Mouse (Mus musculus): Measurements from ENCODE around the gene Adat3. TPM values are rescaled to one million over a fixed set of nuclear protein-coding genes. Genes with fewer than 3 reads are reported as not detected.
"Not testable (repeated sequence)": the region's sequence is repeated elsewhere in the genome, so short reads cannot be mapped to it uniquely, and the experiment has no call there.

Adat3 gene
- polyA plus RNA-seq, 1 experiment from 2014 or later: 6.4 TPM

DNA sequence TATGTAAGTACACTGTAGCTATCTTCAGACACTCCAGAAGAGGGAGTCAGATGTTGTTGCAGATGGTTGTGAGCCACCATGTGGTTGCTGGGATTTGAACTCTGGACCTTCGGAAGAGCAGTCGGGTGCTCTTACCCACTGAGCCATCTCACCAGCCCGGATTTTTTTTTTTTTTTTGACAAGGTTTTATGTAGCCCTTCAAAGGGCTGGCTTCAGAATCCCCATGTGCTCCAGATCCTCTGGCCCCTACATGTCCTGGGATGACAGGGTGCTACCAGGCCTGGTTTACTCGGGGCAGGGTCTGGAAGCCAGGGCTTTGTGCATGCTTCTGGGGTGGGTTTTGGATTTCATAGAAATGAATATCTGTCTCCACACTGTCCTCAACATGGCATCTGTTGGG, 3.0 kb downstream of the Adat3 start, which contains the start of gene Gm49322:
Gene Gm49322, plus strand, starts transcription at position 301 of the 400 bp plus-strand sequence.
- ATAC-seq (ENCODE audit: low FRiP score); H3K9me3 ChIP-seq; H3K4me2 ChIP-seq; H3K27me3 ChIP-seq; H3K4me3 ChIP-seq; H3K27ac ChIP-seq; H3K9ac ChIP-seq: not testable (repeated sequence)
- Histone ChIP-seq H3K4me1 (replicated peaks) (peaks cover 20% of the 10 kb centered on the region), H3K36me3 (peaks cover 47% of the 10 kb centered on the region)
- 94% methylated on average over 4 of the region's 4 CpGs for WGBS

DNA sequence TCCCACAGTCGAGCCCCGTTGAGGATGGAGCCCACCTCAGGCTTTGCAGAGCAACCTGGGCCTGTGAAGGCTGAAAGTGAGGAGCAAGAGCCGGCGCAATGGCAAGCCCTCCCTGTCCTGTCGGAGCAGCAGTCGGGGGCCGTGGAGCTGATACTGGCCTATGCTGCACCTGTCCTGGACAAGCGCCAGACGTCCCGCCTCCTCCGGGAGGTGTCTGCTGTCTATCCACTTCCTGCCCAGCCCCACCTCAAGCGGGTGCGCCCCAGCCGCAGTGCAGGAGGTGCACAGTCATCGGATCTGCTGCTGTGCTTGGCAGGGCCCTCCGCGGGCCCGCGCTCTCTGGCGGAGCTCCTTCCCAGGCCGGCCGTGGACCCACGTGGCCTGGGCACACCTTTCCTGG, 3.6 kb downstream of the Adat3 start:
- no peak overlapping the region for H3K9ac ChIP-seq
- no peak for ATAC-seq (ENCODE audit: low FRiP score)
- H3K4me3 ChIP-seq: no peak overlapping the region
- H3K36me3 ChIP-seq: peaks cover 47% of the 10 kb centered on the region
- H3K27me3 ChIP-seq: no peaks in the 10 kb centered on the region
- 94% methylated on average over 23 of the region's 23 CpGs for WGBS
- no peaks in the 10 kb centered on the region for H3K9me3 ChIP-seq
- no peak overlapping the region for H3K4me2 ChIP-seq
- no peak overlapping the region for H3K27ac ChIP-seq
- H3K4me1 ChIP-seq (replicated peaks): peaks cover 23% of the 10 kb centered on the region

DNA sequence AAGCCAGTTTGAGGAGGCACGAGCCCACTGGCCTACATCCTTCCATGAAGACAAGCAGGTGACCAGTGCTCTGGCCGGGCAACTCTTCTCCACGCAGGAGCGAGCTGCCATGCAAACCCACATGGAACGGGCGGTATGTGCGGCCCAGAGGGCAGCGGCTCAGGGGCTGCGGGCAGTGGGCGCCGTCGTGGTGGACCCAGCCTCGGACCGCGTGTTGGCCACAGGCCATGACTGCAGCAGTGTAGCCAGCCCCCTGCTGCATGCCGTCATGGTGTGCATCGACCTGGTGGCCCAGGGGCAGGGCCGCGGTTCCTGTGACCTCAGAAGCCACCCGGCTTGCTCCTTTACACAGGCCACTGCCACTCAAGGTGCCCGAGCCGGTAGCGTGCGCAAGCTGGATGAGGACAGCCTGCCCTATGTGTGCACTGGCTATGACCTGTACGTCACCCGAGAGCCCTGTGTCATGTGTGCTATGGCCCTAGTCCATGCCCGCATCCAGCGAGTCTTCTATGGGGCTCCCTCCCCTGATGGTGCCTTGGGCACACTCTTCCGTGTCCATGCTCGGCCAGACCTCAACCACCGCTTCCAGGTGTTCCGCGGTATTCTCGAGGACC, 4.2 kb downstream of the Adat3 start:
- no peaks in the 10 kb centered on the region for H3K27me3 ChIP-seq
- ATAC-seq (ENCODE audit: low FRiP score): no peak
- no peak overlapping the region for H3K4me3 ChIP-seq
- H3K36me3 ChIP-seq: peaks cover 48% of the 10 kb centered on the region
- 96% methylated on average over 34 of the region's 34 CpGs for WGBS
- no peak overlapping the region for H3K9ac ChIP-seq
- H3K4me1 ChIP-seq (replicated peaks): peaks cover 23% of the 10 kb centered on the region
- no peak overlapping the region for H3K27ac ChIP-seq
- no peaks in the 10 kb centered on the region for H3K9me3 ChIP-seq
- H3K4me2 ChIP-seq: no peak overlapping the region

DNA sequence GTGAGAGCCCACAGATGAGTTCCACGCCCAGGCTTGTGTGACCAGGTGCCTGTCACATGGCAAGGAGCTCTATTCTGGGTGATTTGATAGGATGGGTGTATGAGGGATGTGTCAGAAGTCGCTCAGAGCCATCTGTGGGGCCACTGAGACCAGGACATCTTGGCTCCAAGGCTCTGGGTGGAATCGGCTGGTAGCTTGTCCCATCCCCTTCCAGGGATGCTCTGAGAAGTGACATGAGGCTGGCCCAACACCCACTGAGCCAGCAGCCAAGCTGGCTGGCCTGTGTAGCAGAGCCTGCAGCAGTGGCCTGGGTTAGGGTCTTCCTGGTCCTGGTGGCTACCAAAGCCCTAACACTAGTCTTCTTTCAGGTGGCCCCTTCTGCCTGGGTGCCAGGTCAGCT, 5.8 kb downstream of the Adat3 start:
- H3K27ac ChIP-seq: no peak overlapping the region
- H3K27me3 ChIP-seq: no peaks in the 10 kb centered on the region
- no peak overlapping the region for H3K4me2 ChIP-seq
- H3K4me3 ChIP-seq: no peak overlapping the region
- ATAC-seq (ENCODE audit: low FRiP score): no peak
- peaks cover 16% of the 10 kb centered on the region for H3K4me1 ChIP-seq (replicated peaks)
- WGBS: 90% methylated on average over 3 of the region's 3 CpGs
- peaks cover 63% of the 10 kb centered on the region for H3K36me3 ChIP-seq
- H3K9ac ChIP-seq: no peak overlapping the region
- no peaks in the 10 kb centered on the region for H3K9me3 ChIP-seq

DNA sequence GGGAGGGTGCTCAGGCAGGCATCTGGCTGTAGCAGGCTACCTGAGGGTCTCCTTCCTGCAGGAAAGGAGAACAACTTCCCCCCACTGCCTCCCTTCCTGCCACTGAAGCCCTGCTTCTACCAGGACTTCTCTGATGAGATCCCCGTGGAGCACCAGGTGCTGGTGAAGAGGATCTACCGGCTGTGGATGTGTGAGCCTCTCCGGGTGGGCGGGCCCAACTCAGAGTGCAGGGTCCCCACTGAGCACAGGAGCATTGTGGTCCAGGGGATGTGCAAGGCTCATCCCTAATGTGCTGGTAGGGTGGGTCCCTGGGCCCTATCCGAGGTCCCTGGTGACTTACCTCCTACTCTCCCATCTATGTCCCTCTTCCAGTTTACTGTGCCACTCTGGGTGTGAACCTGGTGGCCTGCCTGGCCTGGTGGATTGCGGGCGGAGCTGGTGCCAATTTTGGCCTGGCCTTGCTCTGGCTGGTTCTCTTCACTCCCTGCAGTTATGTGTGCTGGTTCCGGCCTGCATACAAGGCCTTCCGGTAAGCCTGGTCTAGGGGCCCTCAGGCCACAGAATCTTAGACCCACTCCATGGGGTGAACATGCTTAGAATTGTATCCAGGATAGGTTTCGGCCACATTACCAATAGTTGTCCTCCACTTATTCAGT, 6.7 kb downstream of the Adat3 start:
- ATAC-seq (ENCODE audit: low FRiP score): no peak
- 93% methylated on average over 10 of the region's 10 CpGs for WGBS

DNA sequence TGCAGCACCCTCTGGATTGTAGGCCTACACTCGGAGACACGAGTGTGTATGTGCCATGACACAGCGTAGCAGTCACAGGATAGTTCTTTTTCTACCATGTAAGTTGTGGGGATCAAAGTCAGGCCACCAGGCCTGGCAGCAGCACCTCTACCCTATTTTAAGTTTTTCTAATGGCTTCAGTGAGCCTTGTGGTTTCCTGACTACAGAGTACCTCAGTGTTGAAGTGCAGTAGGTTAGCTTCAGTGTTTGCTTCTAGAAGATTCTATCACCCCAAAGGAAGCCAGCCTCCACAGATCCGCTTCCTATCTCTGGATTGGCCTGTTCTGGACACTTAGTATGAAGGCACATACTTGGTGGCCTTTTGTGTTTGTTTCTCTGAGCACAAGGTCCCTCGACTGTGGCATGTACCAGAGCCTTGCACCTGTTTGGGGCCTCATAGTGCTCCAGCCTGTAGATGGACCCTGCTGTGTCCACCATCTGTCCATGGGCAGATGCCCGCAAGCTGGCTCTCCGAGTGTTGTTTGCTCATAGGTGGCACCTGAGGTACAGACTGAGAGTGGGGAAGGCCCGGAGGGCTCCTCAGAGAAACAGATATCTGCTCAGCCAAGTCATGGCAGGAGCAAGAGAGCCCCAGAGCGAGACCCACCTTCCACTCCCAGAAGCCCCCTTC, 7.6 kb downstream of the Adat3 start:
- Histone ChIP-seq H3K4me2 (no peak overlapping the region), H3K36me3 (peaks cover 81% of the 10 kb centered on the region), H3K4me1 (replicated peaks) (peaks cover 4% of the 10 kb centered on the region; the same call in 1 of the 2 replicates), H3K27me3 (no peaks in the 10 kb centered on the region), H3K4me3 (no peak overlapping the region), H3K27ac (no peak overlapping the region), H3K9me3 (no peaks in the 10 kb centered on the region), H3K9ac (peak overlapping the region; percentile 35; the same call in 1 of the 2 replicates)
- ATAC-seq (ENCODE audit: low FRiP score): no peak
- 95% methylated on average over 9 of the region's 9 CpGs for WGBS

More for the DNA sequence above, 6.7 kb downstream of the Adat3 start:
- no peaks in the 10 kb centered on the region for H3K9me3 ChIP-seq
- H3K9ac ChIP-seq: no peak overlapping the region; the same call in 1 of the 2 replicates
- peaks cover 72% of the 10 kb centered on the region for H3K36me3 ChIP-seq
- H3K27me3 ChIP-seq: no peaks in the 10 kb centered on the region
- peaks cover 6% of the 10 kb centered on the region for H3K4me1 ChIP-seq (replicated peaks)
- H3K27ac ChIP-seq: no peak overlapping the region
- no peak overlapping the region for H3K4me2 ChIP-seq
- H3K4me3 ChIP-seq: no peak overlapping the region

DNA sequence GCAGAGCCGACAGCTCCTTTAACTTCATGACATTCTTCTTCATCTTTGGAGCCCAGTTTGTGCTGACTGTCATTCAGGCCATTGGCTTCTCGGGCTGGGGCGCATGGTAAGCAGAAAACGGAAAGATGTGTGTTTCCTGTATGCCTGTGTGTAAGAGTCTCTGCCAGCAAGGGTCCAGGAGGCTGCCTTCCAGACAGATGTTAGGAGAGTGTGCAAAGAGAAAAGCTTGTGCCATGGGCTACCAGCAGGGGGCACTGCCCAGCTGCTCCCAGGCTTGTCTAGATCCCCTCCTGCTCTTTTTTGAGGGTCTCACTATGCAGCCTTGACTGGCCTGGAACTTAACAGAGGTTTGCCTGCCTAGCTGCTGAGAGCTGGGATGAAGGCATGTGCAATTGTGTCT, 8.3 kb downstream of the Adat3 start:
- 81% methylated on average over 4 of the region's 4 CpGs for WGBS
- Histone ChIP-seq H3K27ac (no peak overlapping the region), H3K4me2 (no peak overlapping the region), H3K4me1 (replicated peaks) (peaks cover 4% of the 10 kb centered on the region; the same call in 1 of the 2 replicates), H3K9ac (no peak overlapping the region), H3K9me3 (no peaks in the 10 kb centered on the region), H3K36me3 (peaks cover 87% of the 10 kb centered on the region), H3K27me3 (no peaks in the 10 kb centered on the region), H3K4me3 (no peak overlapping the region)
- ATAC-seq (ENCODE audit: low FRiP score): no peak

DNA sequence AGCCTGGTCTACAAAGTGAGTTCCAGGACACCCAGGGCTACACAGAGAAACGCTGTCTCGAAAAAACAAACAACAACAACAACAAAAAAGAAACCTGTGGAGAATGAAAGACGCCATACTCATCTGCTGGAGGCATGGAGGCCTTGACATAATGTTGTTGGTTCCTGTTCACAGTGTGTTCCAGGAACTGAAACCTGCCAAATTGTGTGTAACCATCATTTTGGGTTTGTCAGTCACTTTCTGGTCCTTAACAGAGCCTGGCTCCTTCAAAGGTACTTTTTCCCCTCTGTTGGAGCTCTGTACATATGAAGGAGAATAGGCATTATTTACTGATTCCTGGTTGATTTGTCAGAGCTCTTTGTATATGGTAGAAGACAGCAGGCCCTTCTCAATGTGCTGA, 9.2 kb downstream of the Adat3 start:
- Histone ChIP-seq H3K4me3 (no peak overlapping the region), H3K4me1 (replicated peaks) (peaks cover 4% of the 10 kb centered on the region; the same call in 1 of the 2 replicates), H3K9me3 (no peaks in the 10 kb centered on the region), H3K27me3 (no peaks in the 10 kb centered on the region), H3K9ac (no peak overlapping the region), H3K27ac (no peak overlapping the region), H3K36me3 (peaks cover 83% of the 10 kb centered on the region), H3K4me2 (no peak overlapping the region)
- ATAC-seq (ENCODE audit: low FRiP score): no peak
- 94% methylated on average over 3 of the region's 3 CpGs for WGBS

DNA sequence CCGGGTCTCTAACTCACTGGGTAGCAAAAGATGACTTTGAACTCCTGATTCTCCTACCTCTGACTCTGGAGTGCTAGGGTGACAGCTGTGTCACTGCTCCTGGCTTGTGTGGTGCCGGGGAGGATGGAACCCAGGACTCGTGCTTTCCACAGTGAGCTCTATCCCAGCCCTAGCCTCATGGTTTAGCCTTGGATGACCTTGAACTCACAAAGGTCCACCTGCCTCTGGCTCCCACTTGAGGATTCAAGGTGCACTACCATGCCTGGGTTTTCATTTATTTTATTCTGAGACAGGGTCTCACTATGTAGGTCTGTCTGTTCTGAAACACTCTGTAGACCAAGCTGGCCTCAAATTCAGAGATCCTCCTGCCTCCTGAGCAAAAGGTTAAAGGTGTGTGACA, 11.1 kb downstream of the Adat3 start:
- Histone ChIP-seq H3K9ac (no peak overlapping the region), H3K27ac (no peak overlapping the region), H3K9me3 (no peaks in the 10 kb centered on the region), H3K27me3 (no peaks in the 10 kb centered on the region), H3K4me1 (replicated peaks) (peaks cover 4% of the 10 kb centered on the region; the same call in 1 of the 2 replicates), H3K4me2 (no peak overlapping the region), H3K36me3 (peaks cover 63% of the 10 kb centered on the region), H3K4me3 (no peak overlapping the region)
- 87% methylated on average over 3 of the region's 3 CpGs for WGBS
- ATAC-seq (ENCODE audit: low FRiP score): no peak

DNA sequence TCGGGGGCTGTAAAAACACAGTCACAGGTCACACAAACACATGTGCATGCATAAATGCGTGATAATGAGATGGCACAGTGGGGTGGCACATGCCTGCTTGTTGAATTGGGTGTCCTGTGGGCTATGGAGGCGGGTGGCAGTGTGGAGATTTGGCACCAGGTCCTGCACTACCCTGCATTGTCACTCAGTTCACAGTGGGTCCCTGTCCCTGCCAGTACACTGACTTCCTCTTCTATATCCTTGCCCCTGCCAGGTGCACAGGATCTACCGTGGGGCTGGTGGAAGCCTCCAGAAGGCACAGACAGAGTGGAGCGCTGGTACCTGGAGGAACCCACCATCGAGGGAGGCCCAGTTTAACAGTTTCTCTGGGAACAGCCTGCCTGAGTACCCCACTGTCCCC, 11.7 kb downstream of the Adat3 start:
- Histone ChIP-seq H3K9me3 (no peaks in the 10 kb centered on the region), H3K27me3 (no peaks in the 10 kb centered on the region), H3K4me1 (replicated peaks) (peaks cover 4% of the 10 kb centered on the region; the same call in 1 of the 2 replicates), H3K4me2 (no peak overlapping the region), H3K4me3 (no peak overlapping the region), H3K36me3 (peaks cover 58% of the 10 kb centered on the region), H3K9ac (0 out of 2 replicates have a peak overlapping the region, but pooled peaks have one; percentile 15), H3K27ac (no peak overlapping the region)
- WGBS: 92% methylated on average over 6 of the region's 6 CpGs
- ATAC-seq (ENCODE audit: low FRiP score): no peak

DNA sequence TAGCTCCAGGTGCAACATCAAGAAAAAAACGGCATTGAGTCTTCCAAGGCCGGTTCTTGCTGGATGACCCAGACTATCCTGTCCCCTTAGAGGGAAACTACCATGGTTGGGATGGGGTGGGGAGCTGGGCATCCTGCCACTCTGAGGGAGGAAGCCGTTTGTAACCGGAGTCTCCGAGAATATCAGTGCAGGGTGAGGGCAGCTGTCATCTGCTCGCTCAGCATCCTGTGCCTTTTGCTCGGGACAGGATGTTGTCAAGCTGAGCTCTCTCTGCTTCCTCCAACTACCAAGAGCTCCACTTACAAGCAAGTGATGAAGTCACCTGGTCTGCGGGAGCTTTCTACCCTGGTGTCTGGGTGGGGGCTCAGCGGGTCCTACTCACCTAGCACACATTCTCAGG, 15.5 kb downstream of the Adat3 start:
- H3K4me1 ChIP-seq (replicated peaks): peaks cover 10% of the 10 kb centered on the region
- H3K4me2 ChIP-seq: no peak overlapping the region
- H3K27ac ChIP-seq: no peak overlapping the region
- no peak for ATAC-seq (ENCODE audit: low FRiP score)
- peaks cover 33% of the 10 kb centered on the region for H3K36me3 ChIP-seq
- H3K27me3 ChIP-seq: no peaks in the 10 kb centered on the region
- H3K4me3 ChIP-seq: no peak overlapping the region
- 69% methylated on average over 9 of the region's 9 CpGs for WGBS
- no peak overlapping the region for H3K9ac ChIP-seq
- no peaks in the 10 kb centered on the region for H3K9me3 ChIP-seq

DNA sequence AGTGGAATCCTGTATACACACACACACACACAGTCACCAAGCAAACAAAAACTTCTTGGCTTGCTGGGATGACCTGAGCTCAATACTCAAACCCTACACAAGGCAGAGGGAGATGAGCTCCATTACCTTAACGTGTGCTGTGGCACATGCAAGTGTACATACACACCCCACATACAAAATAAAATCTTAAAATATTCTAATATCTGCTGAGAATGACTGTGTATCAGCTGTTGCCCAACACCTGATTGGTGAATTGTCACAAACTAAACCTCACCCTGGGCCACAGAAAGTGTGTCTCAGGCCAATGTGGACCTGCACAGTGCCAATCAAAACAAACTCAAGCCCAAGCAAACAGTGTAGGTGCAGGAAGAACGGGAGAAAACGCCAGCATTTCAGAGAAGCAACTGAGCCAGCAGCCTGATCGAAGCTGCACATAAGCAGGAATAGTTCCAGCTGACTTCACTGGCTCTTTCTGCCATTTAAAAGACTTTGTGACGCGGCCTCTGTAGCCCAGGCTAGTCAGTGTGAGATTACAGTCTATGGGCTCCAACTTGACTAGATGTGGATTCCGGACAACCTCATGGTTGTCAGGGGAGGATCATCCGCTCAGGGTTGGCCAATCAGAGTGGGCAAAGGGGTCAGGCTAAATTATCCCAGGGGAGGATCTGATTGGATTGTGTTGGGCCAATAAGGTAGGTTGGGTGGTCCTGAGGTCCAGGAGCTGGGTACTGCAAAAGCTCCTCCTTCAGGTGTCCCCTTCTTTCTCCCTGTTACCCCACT, 17.0 kb downstream of the Adat3 start:
- Histone ChIP-seq H3K9me3 (no peaks in the 10 kb centered on the region), H3K4me2 (no peak overlapping the region), H3K36me3 (peaks cover 18% of the 10 kb centered on the region), H3K4me1 (replicated peaks) (peaks cover 25% of the 10 kb centered on the region), H3K9ac (no peak overlapping the region), H3K27ac (no peak overlapping the region), H3K27me3 (no peaks in the 10 kb centered on the region), H3K4me3 (no peak overlapping the region)
- no peak for ATAC-seq (ENCODE audit: low FRiP score)
- WGBS: 37% methylated on average over 8 of the region's 8 CpGs

Data from hindbrain, embryonic 13.5 days (tissue).